Mouse (Mus musculus) liver, embryonic 14.5 days (tissue): ENCODE data around the gene Pigp.

Experiments used
- CTCF ChIP-seq: IDR thresholded peaks from 2 replicates; pipeline ENCODE4 v1.5.1; 2016; ENCODE audit warnings: antibody characterized with exemption, low read depth, control low read depth
- EP300 ChIP-seq: IDR thresholded peaks from 2 replicates; pipeline ENCODE4 v1.6.1; 2016; ENCODE audit warnings: antibody characterized with exemption, low read depth

DNA sequence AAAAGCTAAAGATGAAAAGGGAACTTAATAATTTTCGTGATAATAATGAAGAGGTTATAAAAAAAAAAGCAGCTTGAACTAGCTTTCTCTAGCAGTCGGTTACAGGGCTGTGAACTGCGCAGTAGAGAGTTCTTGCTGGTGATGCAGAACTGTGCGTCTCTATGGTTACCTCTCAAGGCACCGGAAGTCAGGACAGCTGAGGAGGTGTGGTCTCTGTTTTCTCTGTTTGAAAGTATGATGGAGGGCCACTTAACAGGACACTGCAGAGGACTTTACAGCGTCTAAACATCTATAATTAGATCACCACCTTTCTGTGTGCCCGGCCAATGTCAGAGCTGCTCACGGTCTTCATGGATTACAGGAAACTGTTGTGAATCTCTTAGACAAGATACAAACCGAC lies 17.2 kb downstream of the Pigp start:
- TF ChIP-seq CTCF (no peak), EP300 (no peak)
